Mouse (Mus musculus): Measurements from ENCODE around the gene Zfp790.

DNA sequence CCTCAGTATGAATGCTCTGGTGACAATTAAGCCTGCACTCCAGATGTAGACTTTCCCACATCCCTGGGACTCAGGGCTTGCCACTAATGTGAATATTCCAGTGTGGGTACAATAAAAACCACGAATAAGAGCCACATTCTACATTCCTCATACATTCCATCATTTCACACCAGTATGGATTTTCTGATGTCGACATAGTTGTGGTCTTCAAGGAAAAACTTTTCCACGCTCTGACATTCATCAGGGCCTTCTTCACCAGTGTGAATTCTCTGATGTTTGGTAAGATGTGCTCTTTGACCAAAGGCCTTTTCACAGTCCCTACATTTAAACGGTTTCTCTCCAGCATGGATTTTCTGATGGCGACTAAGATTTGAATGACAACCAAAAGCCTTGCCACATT lies 28.7 kb downstream of the Zfp790 start:
- TF ChIP-seq CTCF (IDR thresholded peaks at IDR 0.05; ENCODE audit: low read depth) (no peak), EP300 (IDR thresholded peaks at IDR 0.05; ENCODE audit: low read depth) (no peak)
